Mouse (Mus musculus): Measurements from ENCODE around the gene Zp3. TPM values are rescaled to one million over a fixed set of nuclear protein-coding genes. Genes with fewer than 3 reads are reported as not detected.

Zp3 gene
- total and polyA plus RNA-seq, 2 experiments from 2014 or later, result 0.10 to 0.39 TPM

- Histone ChIP-seq H3K36me3 (ENCODE audit: insufficient read depth, low read length) (no peaks in the 10 kb centered on the region), H3K9me3 (ENCODE audit: low read length) (no peaks in the 10 kb centered on the region), H3K9ac (replicated peaks; ENCODE audit: low read length) (no peak overlapping the region), H3K27ac (no peak overlapping the region), H3K4me1 (ENCODE audit: insufficient read depth, low read length) (0 out of 2 replicates have a peak, but pooled peaks cover under 1% of the 10 kb centered on the region), H3K4me3 (ENCODE audit: low read length) (no peak overlapping the region), H3K4me2 (ENCODE audit: low read depth, low read length) (no peak overlapping the region), H3K27me3 (ENCODE audit: insufficient read depth, low read length) (no peaks in the 10 kb centered on the region)
- ATAC-seq (no peak), DNase-seq (ENCODE audit: low spot score) (no peak)
- TF ChIP-seq CTCF (IDR thresholded peaks at IDR 0.05; ENCODE audit: low read depth), result no peak
- 82% methylated on average over 11 of the region's 11 CpGs for WGBS
These were observed 29.0 kb upstream of the Zp3 start for GRCm38 (mm10) chr5:135950710-135951412.

DNA sequence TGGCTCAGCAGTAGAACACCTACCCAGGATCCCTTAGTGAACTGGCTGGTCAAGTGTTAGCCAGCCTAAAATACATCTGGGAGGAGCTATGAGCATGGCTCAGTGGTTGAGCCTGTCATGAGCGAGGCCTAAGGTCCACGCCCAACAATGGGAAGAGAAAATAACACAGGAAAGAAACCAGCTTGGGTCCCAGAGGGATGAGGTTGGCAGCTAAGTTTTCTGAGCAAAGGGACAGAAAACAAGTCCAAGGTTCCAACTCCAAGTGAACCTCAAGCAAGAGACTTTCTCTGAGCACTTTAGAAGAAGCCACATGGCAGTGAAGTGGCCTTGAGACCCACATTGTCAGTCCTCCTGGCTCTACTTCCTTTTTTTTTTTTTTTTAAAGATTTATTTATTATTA, 28.2 kb upstream of the Zp3 start:
- WGBS, result 95% methylated on average over 2 of the region's 2 CpGs
- H3K4me1 ChIP-seq (ENCODE audit: insufficient read depth, low read length), result no peaks in the 10 kb centered on the region
- no peaks in the 10 kb centered on the region for H3K9me3 ChIP-seq (ENCODE audit: low read length)
- ATAC-seq (no peak), DNase-seq (ENCODE audit: low spot score) (no peak)
- no peak for TF ChIP-seq CTCF (IDR thresholded peaks at IDR 0.05; ENCODE audit: low read depth)
- H3K36me3 ChIP-seq (ENCODE audit: insufficient read depth, low read length), result no peaks in the 10 kb centered on the region
- H3K27ac ChIP-seq, result no peak overlapping the region
- no peak overlapping the region for H3K9ac ChIP-seq (replicated peaks; ENCODE audit: low read length)
- no peak overlapping the region for H3K4me3 ChIP-seq (ENCODE audit: low read length)
- H3K4me2 ChIP-seq (ENCODE audit: low read depth, low read length), result no peak overlapping the region
- H3K27me3 ChIP-seq (ENCODE audit: insufficient read depth, low read length), result no peaks in the 10 kb centered on the region

- no peak overlapping the region for H3K4me2 ChIP-seq (ENCODE audit: low read depth, low read length)
These were observed 27.1 kb upstream of the Zp3 start for GRCm38 (mm10) chr5:135952830-135953229.

DNA sequence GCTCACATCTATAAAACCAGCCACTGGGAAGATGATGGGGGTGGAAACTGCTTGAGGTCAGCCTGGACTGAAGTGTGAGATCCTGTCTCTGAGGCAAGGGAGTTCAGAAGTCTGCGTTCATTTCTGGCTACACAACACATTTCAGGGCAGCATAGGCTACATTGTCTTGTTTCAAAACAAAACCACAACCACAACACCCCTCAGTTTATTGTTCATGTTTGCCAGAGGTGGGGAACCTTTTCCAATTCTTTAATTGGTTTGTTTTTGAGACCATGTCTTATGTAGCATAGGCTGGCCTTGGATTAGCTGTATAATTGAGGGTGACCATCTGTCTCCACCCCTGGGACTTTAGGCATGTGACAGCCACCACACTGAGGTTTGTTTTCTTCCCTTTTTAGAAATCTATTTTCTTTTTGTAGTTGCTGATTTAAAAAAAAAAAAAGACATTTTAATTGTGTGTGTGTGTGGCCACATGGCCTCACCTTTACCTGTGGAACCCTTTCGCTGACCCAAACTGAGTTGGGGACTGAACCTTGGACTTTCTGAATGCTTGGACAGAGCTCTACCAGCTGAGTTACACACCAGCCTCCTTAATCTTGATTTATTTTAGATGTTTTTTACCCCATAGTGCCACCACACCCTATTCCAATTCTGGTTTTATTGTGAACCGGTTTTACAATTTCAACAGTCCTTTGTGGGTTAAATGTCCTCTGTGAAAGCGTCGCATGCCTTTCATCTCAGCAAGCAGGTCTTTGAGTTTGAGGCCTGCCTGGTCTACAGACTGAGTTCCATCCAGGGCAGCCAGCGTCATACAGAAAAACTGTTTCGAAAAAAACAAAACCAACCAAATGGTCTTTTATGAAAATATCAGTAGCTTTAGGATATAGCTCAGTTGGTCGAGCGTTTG, 23.3 kb upstream of the Zp3 start:
- no peak for TF ChIP-seq CTCF (IDR thresholded peaks at IDR 0.05; ENCODE audit: low read depth)
- 79% methylated on average over 9 of the region's 9 CpGs for WGBS
- no peaks in the 10 kb centered on the region for H3K27me3 ChIP-seq (ENCODE audit: insufficient read depth, low read length)
- H3K4me2 ChIP-seq (ENCODE audit: low read depth, low read length), result peak overlapping the region; percentile 49
- no peaks in the 10 kb centered on the region for H3K4me1 ChIP-seq (ENCODE audit: insufficient read depth, low read length)
- H3K27ac ChIP-seq, result peak overlapping the region; percentile 69
- H3K9ac ChIP-seq (replicated peaks; ENCODE audit: low read length), result peak overlapping the region; percentile 2; the same call in 1 of the 2 replicates
- ATAC-seq (no peak), DNase-seq (ENCODE audit: low spot score) (no peak)
- H3K9me3 ChIP-seq (ENCODE audit: low read length), result no peaks in the 10 kb centered on the region
- no peaks in the 10 kb centered on the region for H3K36me3 ChIP-seq (ENCODE audit: insufficient read depth, low read length)
- peak overlapping the region; percentile 32 for H3K4me3 ChIP-seq (ENCODE audit: low read length)

More at GRCm38 (mm10) chr5:135952830-135953229, 27.1 kb upstream of the Zp3 start:
- no peaks in the 10 kb centered on the region for H3K27me3 ChIP-seq (ENCODE audit: insufficient read depth, low read length)
- ATAC-seq (no peak), DNase-seq (ENCODE audit: low spot score) (no peak)
- H3K4me3 ChIP-seq (ENCODE audit: low read length), result no peak overlapping the region
- H3K9me3 ChIP-seq (ENCODE audit: low read length), result no peaks in the 10 kb centered on the region
- H3K9ac ChIP-seq (replicated peaks; ENCODE audit: low read length), result no peak overlapping the region
- WGBS, result 77% methylated on average over 2 of the region's 2 CpGs
- no peak overlapping the region for H3K27ac ChIP-seq
- H3K4me1 ChIP-seq (ENCODE audit: insufficient read depth, low read length), result no peaks in the 10 kb centered on the region
- no peak for TF ChIP-seq CTCF (IDR thresholded peaks at IDR 0.05; ENCODE audit: low read depth)
- no peaks in the 10 kb centered on the region for H3K36me3 ChIP-seq (ENCODE audit: insufficient read depth, low read length)

DNA sequence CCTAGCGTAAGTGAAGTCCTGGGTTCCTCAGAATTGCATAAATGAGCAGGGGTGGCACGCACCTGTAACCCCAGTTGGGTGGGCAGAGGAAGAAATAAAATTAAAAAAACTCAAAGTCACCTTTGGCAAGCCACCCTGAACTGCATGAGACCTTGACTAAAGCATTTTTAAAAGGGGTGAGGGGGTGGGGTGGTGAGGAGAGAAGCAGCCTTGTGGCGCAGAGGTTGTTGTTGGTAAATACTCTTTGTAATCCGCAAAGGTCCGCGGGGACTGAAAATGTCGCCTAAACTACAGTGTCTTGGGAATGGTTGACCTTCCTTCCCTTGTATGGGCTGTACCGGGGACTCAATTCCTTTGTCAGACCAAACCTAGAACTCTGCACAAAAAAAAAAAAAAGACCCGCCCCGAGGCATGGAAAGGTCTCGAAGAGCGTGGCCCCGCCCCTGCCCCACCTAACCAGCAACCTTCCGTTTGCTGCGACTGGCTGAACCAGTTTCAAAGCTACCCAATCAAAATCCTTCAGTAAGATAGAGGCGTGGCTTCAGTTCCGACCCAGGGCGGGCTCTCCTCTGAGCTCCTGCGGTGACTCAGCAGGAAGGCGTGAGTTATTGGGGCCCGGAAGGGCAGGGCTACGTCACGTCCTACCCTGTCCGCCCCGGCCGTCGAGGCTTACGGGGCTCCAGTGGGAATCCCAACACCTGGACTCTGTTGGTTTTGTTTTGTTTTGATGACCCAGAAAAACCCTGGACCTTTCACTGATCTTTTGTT, 22.5 kb upstream of the Zp3 start:
- 0 out of 2 replicates have a peak, but pooled peaks have one; percentile 1 for TF ChIP-seq CTCF (IDR thresholded peaks at IDR 0.05; ENCODE audit: low read depth)
- H3K9ac ChIP-seq (replicated peaks; ENCODE audit: low read length), result peak overlapping the region; percentile 2; the same call in 1 of the 2 replicates

DNA sequence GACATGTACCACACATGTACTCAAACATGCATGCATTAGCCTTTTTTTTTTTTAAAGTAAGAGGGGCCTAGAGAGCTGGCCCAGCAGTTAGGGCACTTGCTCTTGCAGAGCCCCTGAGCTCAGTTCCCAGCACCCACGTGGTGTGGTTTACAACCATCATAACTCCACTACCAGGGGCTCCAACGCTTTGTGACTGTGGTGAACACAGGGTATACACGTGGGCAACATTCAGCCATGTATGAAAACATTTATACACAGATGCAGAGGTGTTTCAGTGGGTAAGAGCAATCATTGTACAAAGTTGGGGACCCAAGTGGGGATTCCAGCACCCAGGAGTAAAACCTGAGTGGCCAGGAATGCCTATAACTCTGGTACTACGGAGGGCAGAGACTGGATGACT, 21.5 kb upstream of the Zp3 start:
- Histone ChIP-seq H3K4me1 (ENCODE audit: insufficient read depth, low read length) (peaks cover 6% of the 10 kb centered on the region; the same call in 1 of the 2 replicates), H3K9me3 (ENCODE audit: low read length) (no peaks in the 10 kb centered on the region), H3K4me2 (ENCODE audit: low read depth, low read length) (peak overlapping the region; percentile 49), H3K27me3 (ENCODE audit: insufficient read depth, low read length) (no peaks in the 10 kb centered on the region), H3K9ac (replicated peaks; ENCODE audit: low read length) (no peak overlapping the region), H3K4me3 (ENCODE audit: low read length) (no peak overlapping the region), H3K36me3 (ENCODE audit: insufficient read depth, low read length) (no peaks in the 10 kb centered on the region), H3K27ac (peak overlapping the region; percentile 69; the same call in 1 of the 2 replicates)
- ATAC-seq (no peak), DNase-seq (ENCODE audit: low spot score) (no peak)
- TF ChIP-seq CTCF (IDR thresholded peaks at IDR 0.05; ENCODE audit: low read depth), result no peak
- 86% methylated on average over 4 of the region's 4 CpGs for WGBS

More for the DNA sequence above, 22.5 kb upstream of the Zp3 start:
- peak overlapping the region; percentile 49 for H3K4me2 ChIP-seq (ENCODE audit: low read depth, low read length)
- peak overlapping the region; percentile 32 for H3K4me3 ChIP-seq (ENCODE audit: low read length)
- H3K9me3 ChIP-seq (ENCODE audit: low read length), result no peaks in the 10 kb centered on the region
- no peaks in the 10 kb centered on the region for H3K27me3 ChIP-seq (ENCODE audit: insufficient read depth, low read length)
- peaks cover 6% of the 10 kb centered on the region; the same call in 1 of the 2 replicates for H3K4me1 ChIP-seq (ENCODE audit: insufficient read depth, low read length)
- no peaks in the 10 kb centered on the region for H3K36me3 ChIP-seq (ENCODE audit: insufficient read depth, low read length)
- ATAC-seq (peak; percentile 78), DNase-seq (ENCODE audit: low spot score) (peak; percentile 96)
- peak overlapping the region; percentile 69 for H3K27ac ChIP-seq
- 6% methylated on average over 28 of the region's 28 CpGs for WGBS
